Mouse (Mus musculus) erythroblast, embryonic 14.5 days (primary cell): ENCODE measurements around the gene Lmntd1.

Experiments
- GATA1 ChIP-seq: IDR thresholded peaks from 2 replicates; pipeline ENCODE4 v1.6.1; 2012; ENCODE audit warnings: low read length, inconsistent platforms, mixed read lengths
- TAL1 ChIP-seq: IDR thresholded peaks from 3 replicates; pipeline ENCODE4 v1.6.1; 2012; ENCODE audit warnings: low read length, inconsistent platforms, mixed read lengths

DNA sequence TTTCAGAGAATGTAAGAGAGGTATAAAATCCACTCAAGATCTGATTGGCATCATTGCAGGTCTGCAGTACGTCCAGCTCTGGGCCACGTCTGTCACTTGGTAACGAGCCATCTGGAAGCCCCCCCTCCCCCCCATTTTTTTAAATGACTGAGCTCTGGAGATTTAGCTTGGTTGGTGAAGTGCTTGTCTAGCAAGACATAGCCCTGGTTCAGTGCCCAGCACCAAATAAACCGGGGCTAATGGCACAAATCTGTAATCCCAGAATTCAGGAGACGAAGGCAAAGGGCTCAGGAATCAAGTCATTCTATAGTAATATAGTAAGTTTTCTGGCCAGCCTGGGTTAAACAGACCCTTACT is 130.8 kb downstream of the Lmntd1 start:
- TF ChIP-seq GATA1 = no peak
- no peak for TF ChIP-seq TAL1
